In the genomic region with DNA sequence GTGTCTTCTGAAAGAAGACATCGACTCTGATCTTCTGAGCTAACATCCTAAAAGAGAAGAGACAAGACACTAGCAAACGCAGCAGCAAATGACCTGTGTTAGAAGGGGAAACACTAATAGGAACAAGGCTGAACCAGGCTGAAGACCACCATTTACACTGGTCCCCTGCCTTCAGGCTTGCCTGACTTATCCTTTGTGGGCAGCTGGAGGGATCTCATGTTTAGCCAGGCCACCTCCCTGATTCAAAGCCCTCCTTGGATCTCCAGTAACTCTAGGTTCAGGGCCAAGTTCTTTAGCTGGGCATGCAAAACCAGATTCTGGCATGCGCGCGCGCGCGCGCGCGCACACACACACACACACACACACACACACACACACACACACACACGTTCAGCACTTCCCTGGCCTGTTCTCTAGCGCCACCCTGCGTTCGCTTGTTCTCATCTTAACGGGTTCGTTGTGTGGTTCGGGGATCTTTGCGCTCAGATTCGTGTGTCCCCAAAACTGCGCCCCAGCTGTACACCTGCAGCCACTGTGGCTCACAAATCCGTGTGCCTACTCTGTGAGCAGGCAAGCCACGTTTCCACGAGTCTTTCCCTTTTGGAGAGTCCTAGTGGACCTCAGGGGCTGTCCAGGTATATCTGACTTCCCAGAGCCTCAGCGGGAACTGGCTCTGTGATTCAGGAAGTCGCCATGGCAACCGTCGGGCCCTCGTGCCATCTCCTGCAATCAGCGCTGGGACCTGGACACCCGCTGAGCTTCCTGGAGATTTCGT, we compare ENCODE assay signal across 9 mouse cellular contexts. TPM values are rescaled to one million over a fixed set of nuclear protein-coding genes. Genes with fewer than 3 reads are reported as not detected.
DNase-seq lines count a peak whose midpoint lies in the region; ATAC-seq lines count a peak whose summit lies in the region.
"Had no signal": no experiment of that assay in that cellular context is flagged by ENCODE, and none has a peak within 500 bp of the region (broad histone marks: within the 10 kb centered on the region; RNA-seq: fewer than 3 reads in every experiment).

No protein-coding gene starts in this region.

- no peaks in the 10 kb centered on the region for H3K9me3 ChIP-seq in hindbrain, embryonic 16.5 days (ENCODE audit: control insufficient read depth, low read length)

- H3K27ac ChIP-seq in hindbrain, embryonic 16.5 days (ENCODE audit: low read depth, low read length): no peak overlapping the region
- H3K27ac ChIP-seq: macrophage had no signal

- peak overlapping the region; percentile 52 for H3K9ac ChIP-seq in hindbrain, embryonic 16.5 days (ENCODE audit: low read depth, low read length)

- peak; percentile 89 for ATAC-seq in hindbrain, embryonic 16.5 days

- peak overlapping the region; percentile 74 for H3K4me2 ChIP-seq in hindbrain, embryonic 16.5 days (ENCODE audit: low read length)

- H3K4me3 ChIP-seq in hindbrain, embryonic 16.5 days (ENCODE audit: low read length): peak overlapping the region; percentile 39

- peaks cover 9% of the 10 kb centered on the region for H3K4me1 ChIP-seq in hindbrain, embryonic 16.5 days (ENCODE audit: control insufficient read depth, insufficient read depth, low read depth, low read length)

- H3K27me3 ChIP-seq in hindbrain, embryonic 16.5 days (replicated peaks; ENCODE audit: control insufficient read depth, insufficient read depth, low read length): no peaks in the 10 kb centered on the region

- whole genome bisulfite sequencing in hindbrain, embryonic 16.5 days: 10% methylated on average over 30 of the region's 32 CpGs

- no peaks in the 10 kb centered on the region for H3K36me3 ChIP-seq in hindbrain, embryonic 16.5 days (ENCODE audit: control insufficient read depth, insufficient read depth, low read length)

- peak; percentile 80 for DNase-seq in NIH3T3 (ENCODE audit: low read depth)
- peak; percentile 94 to 97 for DNase-seq in cerebellum, postnatal 10 days
- DNase-seq in frontal cortex, postnatal 25 days (ENCODE audit: low spot score in 2 of 2): peak; percentile 81
- peak; percentile 60 for DNase-seq in left cerebral cortex, adult 11 months (ENCODE audit: low spot score)
- peak; percentile 61 for DNase-seq in lung, postnatal 25 days (ENCODE audit: low spot score)
- DNase-seq in retina, postnatal 1 day: peak; percentile 89
- DNase-seq in urinary bladder, postnatal 36 days (ENCODE audit: low spot score in 2 of 2): peak; percentile 41 to 67

RNA-seq across cellular contexts. Expression of a gene that starts 27.6 kb away (rescaled TPM):
- polyA plus RNA-seq in hindbrain, embryonic 16.5 days (2015; fragmentation: Nextera tagmentation; extraction: Ambion mirVana): 346 and 375 TPM in 2 replicates

RNA-seq across cellular contexts. Expression of a gene that starts 27.7 kb away (rescaled TPM):
- polyA plus RNA-seq in hindbrain, embryonic 16.5 days (2015; fragmentation: Nextera tagmentation; extraction: Ambion mirVana): 4.1 and 4.6 TPM in 2 replicates
- polyA plus RNA-seq: macrophage had no signal

RNA-seq across cellular contexts. Expression of a gene that starts 41.9 kb away (rescaled TPM):
- 2.6 and 4.7 TPM in 2 replicates for polyA plus RNA-seq in hindbrain, embryonic 16.5 days (2015; fragmentation: Nextera tagmentation; extraction: Ambion mirVana)
